Mouse (Mus musculus) hindbrain, embryonic 10.5 days (tissue): Measurements from ENCODE around the gene Trim11. TPM values are rescaled to one million over a fixed set of nuclear protein-coding genes. Genes with fewer than 3 reads are reported as not detected.

Experiments
- DNase-seq: peaks from one replicate; pipeline ENCODE4 v3.0.0-alpha.2; 2017; ENCODE audit warnings: low spot score
- H3K27ac ChIP-seq: fragments of 300-500 bp; sonication (generic); 2 replicates; pipeline ENCODE4 v1.5.1; 2016; ENCODE audit warnings: mild to moderate bottlenecking, moderate library complexity
- H3K27me3 ChIP-seq: fragments of 300-500 bp; sonication (generic); 2 replicates; pipeline ENCODE4 v1.6.1; 2016; ENCODE audit warnings: mild to moderate bottlenecking; ENCODE audit not compliant: poor library complexity, insufficient read depth, severe bottlenecking
- H3K36me3 ChIP-seq: fragments of 300-500 bp; sonication (generic); 2 replicates; pipeline ENCODE4 v1.6.1; 2016; ENCODE audit warnings: mild to moderate bottlenecking, moderate library complexity
- H3K4me1 ChIP-seq: fragments of 300-500 bp; sonication (generic); replicated peaks from 2 replicates; pipeline ENCODE4 v1.6.1; 2016; ENCODE audit warnings: mild to moderate bottlenecking
- H3K4me3 ChIP-seq: fragments of 300-500 bp; sonication (generic); 2 replicates; pipeline ENCODE4 v1.5.1; 2016; ENCODE audit warnings: mild to moderate bottlenecking, moderate library complexity
- H3K9me3 ChIP-seq: fragments of 300-500 bp; sonication (generic); 2 replicates; pipeline ENCODE4 v1.6.1; 2016; ENCODE audit warnings: mild to moderate bottlenecking, moderate library complexity
- WGBS: fragments of 180-500 bp; shearing (Covaris S2); methylation state at CpG from one replicate; pipeline ENCODE4 v1.1.7; 2016; 5-methylcytosine and 5-hydroxymethylcytosine counted together
- polyA plus RNA-seq: library from polyadenylated mRNA; unstranded; fragments of >200 nt; fragmentation: Nextera tagmentation; extraction: Ambion mirVana; gene quantifications from 2 replicates; pipeline ENCODE4 v1.2.1, GENCODE M21; 2016

The Trim11 gene
- polyA plus RNA-seq, 1 experiment from 2014 or later, result 18.8 TPM

GRCm38 (mm10) chr11:58959186-58959825, 18.6 kb upstream of the Trim11 start:
- Histone ChIP-seq H3K27me3 (peaks cover 36% of the 10 kb centered on the region), H3K4me3 (peak overlapping the region; percentile 59), H3K27ac (peak overlapping the region; percentile 71; the same call in 1 of the 2 replicates), H3K36me3 (peaks cover 15% of the 10 kb centered on the region), H3K9me3 (peaks cover 8% of the 10 kb centered on the region), H3K4me1 (peaks cover 43% of the 10 kb centered on the region)
- no peak for DNase-seq
- WGBS, result 40% methylated on average over 15 of the region's 15 CpGs

GRCm38 (mm10) chr11:58959921-58960465, 17.9 kb upstream of the Trim11 start:
- H3K4me1 ChIP-seq, result peaks cover 50% of the 10 kb centered on the region
- H3K36me3 ChIP-seq, result peaks cover 15% of the 10 kb centered on the region
- H3K27me3 ChIP-seq, result peaks cover 36% of the 10 kb centered on the region
- 5% methylated on average over 40 of the region's 40 CpGs for WGBS
- peak; percentile 83 for DNase-seq
- peak overlapping the region; percentile 71 for H3K27ac ChIP-seq
- H3K4me3 ChIP-seq, result peak overlapping the region; percentile 59
- peaks cover 8% of the 10 kb centered on the region for H3K9me3 ChIP-seq

DNA sequence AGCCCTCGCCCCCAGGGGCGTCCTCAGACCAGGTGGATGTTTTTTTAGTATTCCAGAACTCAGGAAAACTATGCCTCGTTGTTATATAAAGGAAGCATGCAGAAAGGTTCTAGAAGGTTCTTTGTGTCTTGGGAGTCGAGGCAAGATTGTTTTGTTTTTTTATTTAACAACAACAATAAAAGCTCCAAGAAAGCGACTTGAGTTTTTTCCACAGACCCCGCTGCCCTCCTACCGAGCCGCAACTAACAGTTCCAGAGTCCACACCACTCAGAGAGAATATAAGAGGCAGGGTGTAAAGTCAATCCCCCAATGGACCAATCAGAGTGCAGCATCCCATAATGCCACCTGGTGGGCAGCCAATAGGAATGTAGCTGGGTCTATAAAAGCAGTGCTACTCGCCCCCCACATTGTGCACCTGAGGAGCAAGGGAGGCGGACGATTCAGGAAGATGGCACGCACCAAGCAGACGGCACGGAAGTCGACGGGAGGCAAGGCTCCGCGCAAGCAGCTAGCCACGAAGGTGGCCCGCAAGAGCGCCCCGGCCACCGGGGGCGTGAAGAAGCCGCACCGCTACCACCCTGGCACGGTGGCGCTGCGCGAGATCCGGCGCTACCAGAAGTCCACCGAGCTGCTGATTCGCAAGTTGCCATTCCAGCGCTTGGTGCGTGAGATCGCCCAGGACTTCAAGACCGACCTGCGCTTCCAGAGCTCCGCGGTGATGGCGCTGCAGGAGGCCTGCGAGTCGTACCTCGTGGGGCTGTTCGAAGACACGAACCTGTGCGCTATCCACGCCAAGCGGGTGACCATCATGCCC, 16.3 kb upstream of the Trim11 start:
- Histone ChIP-seq H3K4me1 (peaks cover 47% of the 10 kb centered on the region), H3K27me3 (peaks cover 36% of the 10 kb centered on the region), H3K4me3 (0 out of 2 replicates have a peak overlapping the region, but pooled peaks have one; percentile 11), H3K36me3 (peaks cover 15% of the 10 kb centered on the region), H3K9me3 (peaks cover 8% of the 10 kb centered on the region), H3K27ac (no peak overlapping the region)
- WGBS, result 61% methylated on average over 50 of the region's 50 CpGs
- DNase-seq, result no peak

- WGBS, result 37% methylated on average over 17 of the region's 17 CpGs
- Histone ChIP-seq H3K27ac (no peak overlapping the region), H3K36me3 (peaks cover 13% of the 10 kb centered on the region), H3K4me3 (no peak overlapping the region), H3K9me3 (peaks cover 8% of the 10 kb centered on the region), H3K4me1 (peaks cover 34% of the 10 kb centered on the region), H3K27me3 (peaks cover 34% of the 10 kb centered on the region)
- DNase-seq, result no peak
Measured at GRCm38 (mm10) chr11:58963543-58963942, 14.3 kb upstream of the Trim11 start.

GRCm38 (mm10) chr11:58964216-58964615, 13.7 kb upstream of the Trim11 start:
- peaks cover 32% of the 10 kb centered on the region for H3K27me3 ChIP-seq
- WGBS, result 86% methylated on average over 7 of the region's 7 CpGs
- DNase-seq, result no peak

DNA sequence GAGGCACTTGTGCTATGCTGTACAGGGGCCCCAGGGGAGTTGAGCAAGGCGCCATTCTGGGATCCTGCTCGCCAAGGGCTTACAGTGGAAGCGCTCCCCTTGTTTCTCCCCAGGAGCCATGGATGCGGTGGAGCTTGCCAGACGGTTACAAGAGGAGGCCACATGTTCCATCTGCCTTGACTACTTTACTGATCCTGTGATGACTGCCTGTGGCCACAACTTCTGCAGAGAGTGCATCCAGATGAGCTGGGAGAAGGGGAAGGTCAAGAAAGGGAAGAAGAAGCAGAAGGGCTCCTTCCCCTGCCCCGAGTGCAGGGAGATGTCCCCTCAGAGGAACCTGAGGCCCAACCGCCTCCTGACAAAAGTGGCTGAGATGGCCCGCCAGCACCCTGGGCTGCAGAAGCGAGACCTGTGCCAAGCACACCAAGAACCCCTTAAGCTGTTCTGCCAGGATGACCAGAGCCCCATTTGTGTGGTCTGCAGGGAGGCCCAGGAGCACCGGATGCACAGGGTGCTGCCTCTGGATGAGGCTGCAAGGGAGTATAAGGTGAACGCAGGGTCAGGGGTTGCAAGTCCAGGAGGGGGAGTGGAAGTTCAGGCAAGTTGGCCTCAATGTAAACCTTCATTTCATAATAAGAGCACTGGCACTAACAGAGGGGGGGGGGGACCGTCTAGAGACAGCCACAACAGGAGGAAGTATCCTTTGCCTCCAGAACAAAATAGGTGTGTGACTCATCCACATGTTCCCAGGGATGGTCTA, 12.7 kb upstream of the Trim11 start:
- Histone ChIP-seq H3K4me3 (no peak overlapping the region), H3K4me1 (peaks cover 27% of the 10 kb centered on the region), H3K27ac (peak overlapping the region; percentile 70), H3K36me3 (peaks cover 27% of the 10 kb centered on the region), H3K27me3 (peaks cover 32% of the 10 kb centered on the region), H3K9me3 (peaks cover 8% of the 10 kb centered on the region)
- 47% methylated on average over 12 of the region's 12 CpGs for WGBS
- no peak for DNase-seq

More at GRCm38 (mm10) chr11:58964216-58964615, 13.7 kb upstream of the Trim11 start:
- Histone ChIP-seq H3K27ac (no peak overlapping the region), H3K4me3 (no peak overlapping the region), H3K36me3 (peaks cover 17% of the 10 kb centered on the region), H3K4me1 (peaks cover 33% of the 10 kb centered on the region), H3K9me3 (peaks cover 8% of the 10 kb centered on the region)

DNA sequence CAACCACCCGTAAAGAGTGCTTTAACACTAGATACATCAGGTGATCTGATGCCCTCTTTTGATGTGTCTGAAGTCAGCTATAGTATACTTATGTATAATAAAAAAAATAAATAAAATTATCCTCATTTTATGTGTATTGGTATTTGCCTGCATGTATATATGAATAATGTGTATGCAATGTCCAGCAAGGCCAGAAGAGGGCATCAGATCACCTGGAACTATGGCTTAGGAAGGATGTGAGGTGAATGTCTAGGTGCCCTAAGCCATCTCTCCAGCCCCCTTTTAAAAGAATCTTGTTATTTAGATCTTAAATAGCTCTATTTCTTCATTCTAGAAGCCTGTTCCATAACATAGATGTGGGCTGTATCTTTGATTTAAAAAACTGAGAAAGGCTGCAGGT, 10.5 kb upstream of the Trim11 start:
- peaks cover 19% of the 10 kb centered on the region for H3K27me3 ChIP-seq
- no peak for DNase-seq
- peaks cover 49% of the 10 kb centered on the region for H3K36me3 ChIP-seq
- H3K27ac ChIP-seq, result no peak overlapping the region
- no peak overlapping the region for H3K4me3 ChIP-seq
- WGBS, result 97% methylated on average over 1 of the region's 1 CpGs
- H3K9me3 ChIP-seq, result no peaks in the 10 kb centered on the region
- peaks cover 27% of the 10 kb centered on the region for H3K4me1 ChIP-seq

GRCm38 (mm10) chr11:58968551-58968950, 9.3 kb upstream of the Trim11 start:
- no peak overlapping the region for H3K4me3 ChIP-seq
- H3K27me3 ChIP-seq, result peaks cover 7% of the 10 kb centered on the region; the same call in 1 of the 2 replicates
- H3K9me3 ChIP-seq, result no peaks in the 10 kb centered on the region
- 82% methylated on average over 7 of the region's 7 CpGs for WGBS
- peaks cover 53% of the 10 kb centered on the region for H3K36me3 ChIP-seq
- H3K4me1 ChIP-seq, result peaks cover 22% of the 10 kb centered on the region
- DNase-seq, result no peak
- H3K27ac ChIP-seq, result no peak overlapping the region

DNA sequence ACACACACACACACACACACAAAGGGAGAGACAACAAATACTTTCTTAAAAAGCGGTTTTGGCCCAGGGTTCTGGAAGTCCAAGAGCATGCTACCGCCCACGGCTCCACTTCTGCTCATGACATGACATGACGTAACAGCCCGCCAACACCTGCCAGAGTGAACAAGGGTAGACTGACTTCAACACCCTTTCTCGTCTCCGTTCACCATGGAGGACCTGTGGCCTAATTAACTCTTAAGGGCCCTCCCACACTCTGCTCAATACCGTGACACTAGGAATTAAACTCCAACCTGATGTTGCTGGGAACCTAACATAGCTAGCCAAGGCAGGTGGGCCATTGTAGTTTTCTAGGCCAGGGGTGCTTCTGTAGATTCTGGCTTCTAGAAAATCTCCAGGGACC, 8.9 kb upstream of the Trim11 start:
- no peak for DNase-seq
- Histone ChIP-seq H3K27ac (no peak overlapping the region), H3K9me3 (no peaks in the 10 kb centered on the region), H3K4me3 (no peak overlapping the region), H3K4me1 (peaks cover 18% of the 10 kb centered on the region), H3K36me3 (peaks cover 57% of the 10 kb centered on the region), H3K27me3 (0 out of 2 replicates have a peak, but pooled peaks cover 2% of the 10 kb centered on the region)
- whole genome bisulfite sequencing, result 89% methylated on average over 8 of the region's 8 CpGs

DNA sequence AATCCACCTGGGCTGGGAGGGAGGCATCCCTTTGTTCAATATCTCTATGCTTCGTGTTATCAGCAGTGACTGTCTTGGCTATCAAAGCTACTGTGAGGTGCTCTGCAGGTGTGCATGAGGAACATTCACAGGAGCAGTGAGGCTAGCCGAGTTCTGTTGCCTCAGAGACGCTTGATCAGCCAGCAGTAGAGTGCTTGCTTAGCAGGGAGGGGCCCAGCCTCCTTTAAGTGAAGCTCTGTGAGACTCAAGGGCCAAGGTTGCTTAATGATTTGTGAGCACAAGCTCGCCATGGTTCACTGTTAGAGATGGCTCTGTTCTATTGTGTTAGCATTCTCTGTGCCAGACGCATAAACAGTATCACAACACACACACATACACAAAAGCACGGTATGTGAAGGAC, 8.2 kb upstream of the Trim11 start:
- Histone ChIP-seq H3K27ac (no peak overlapping the region), H3K9me3 (no peaks in the 10 kb centered on the region), H3K36me3 (peaks cover 63% of the 10 kb centered on the region), H3K4me3 (no peak overlapping the region), H3K27me3 (no peaks in the 10 kb centered on the region), H3K4me1 (peaks cover 17% of the 10 kb centered on the region)
- no peak for DNase-seq
- 77% methylated on average over 6 of the region's 6 CpGs for WGBS

DNA sequence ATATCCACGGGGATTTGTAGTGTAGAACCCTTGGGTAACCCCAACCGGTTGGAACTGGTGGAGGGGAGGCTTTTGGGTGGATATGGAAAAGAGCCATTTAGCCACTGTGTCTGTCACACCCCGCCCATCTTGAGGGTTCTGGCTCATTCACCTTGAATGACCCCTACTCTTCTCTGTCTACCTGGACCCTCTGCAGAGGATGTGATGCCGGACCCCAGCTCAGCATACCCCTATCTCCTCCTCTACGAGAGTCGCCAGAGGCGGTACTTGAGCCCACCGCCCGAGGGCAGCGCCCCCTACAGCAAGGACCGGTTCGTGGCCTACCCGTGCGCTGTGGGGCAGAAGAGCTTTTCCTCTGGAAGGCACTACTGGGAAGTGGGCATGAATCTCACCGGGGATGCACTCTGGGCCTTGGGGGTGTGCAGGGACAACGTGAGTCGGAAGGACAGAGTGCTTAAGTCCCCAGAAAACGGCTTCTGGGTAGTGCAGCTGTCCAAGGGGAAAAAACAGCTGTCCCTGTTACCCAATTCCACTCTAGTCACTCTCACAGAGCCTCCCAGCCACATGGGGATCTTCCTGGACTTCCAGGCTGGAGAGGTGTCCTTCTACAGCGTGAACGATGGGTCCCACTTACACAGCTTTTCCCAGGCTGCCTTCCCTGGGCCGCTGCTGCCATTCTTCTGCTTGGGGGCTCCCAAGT, 6.9 kb upstream of the Trim11 start:
- WGBS, result 87% methylated on average over 21 of the region's 21 CpGs

DNA sequence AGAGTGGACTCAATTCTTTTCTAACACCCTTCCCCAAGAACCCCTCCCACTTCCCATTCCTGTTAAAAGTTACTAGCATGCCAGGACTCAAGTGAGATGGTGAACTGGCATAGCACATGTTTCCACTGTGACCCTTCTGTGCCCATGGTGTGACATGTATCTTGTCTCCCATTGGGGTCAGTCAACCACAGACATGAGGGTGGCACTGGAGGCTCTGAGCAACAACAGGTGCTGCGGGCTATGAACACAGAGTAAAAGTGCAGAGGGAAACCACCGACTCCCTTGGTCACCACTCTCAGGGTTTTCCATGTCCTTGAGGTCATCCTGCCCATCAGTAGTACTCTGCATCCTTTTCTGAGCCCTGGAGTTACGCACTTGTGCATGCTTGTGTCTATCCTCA, 6.1 kb upstream of the Trim11 start:
- WGBS, result 93% methylated on average over 3 of the region's 3 CpGs
- Histone ChIP-seq H3K4me1 (peaks cover 23% of the 10 kb centered on the region), H3K36me3 (peaks cover 74% of the 10 kb centered on the region), H3K9me3 (no peaks in the 10 kb centered on the region), H3K4me3 (no peak overlapping the region), H3K27ac (no peak overlapping the region), H3K27me3 (no peaks in the 10 kb centered on the region)
- no peak for DNase-seq

More for the DNA sequence above, 6.9 kb upstream of the Trim11 start:
- no peaks in the 10 kb centered on the region for H3K27me3 ChIP-seq
- H3K9me3 ChIP-seq, result no peaks in the 10 kb centered on the region
- no peak overlapping the region for H3K27ac ChIP-seq
- no peak for DNase-seq
- peaks cover 14% of the 10 kb centered on the region for H3K4me1 ChIP-seq
- peaks cover 74% of the 10 kb centered on the region for H3K36me3 ChIP-seq
- H3K4me3 ChIP-seq, result no peak overlapping the region
